Mouse (Mus musculus) testis, adult 2 months (tissue): ENCODE results near the gene Abhd16b.

ENCODE experiments used
- CTCF ChIP-seq: fragments of 200-500 bp; IDR thresholded peaks from 2 replicates; pipeline ENCODE4 v1.5.1; 2012; ENCODE audit warnings: low read depth, mild to moderate bottlenecking, inconsistent platforms, low read length, moderate library complexity; ENCODE audit not compliant: control insufficient read depth, insufficient read depth, insufficient replicate concordance
- POLR2A ChIP-seq: fragments of 200-500 bp; IDR thresholded peaks from 2 replicates; pipeline ENCODE4 v1.6.1; 2012; ENCODE audit warnings: low read depth, mild to moderate bottlenecking, inconsistent platforms, low read length, moderate library complexity; ENCODE audit not compliant: control insufficient read depth

GRCm38 (mm10) chr2:181459153-181459672 is 33.8 kb upstream of the Abhd16b start, which contains the start of gene Zbtb46:
- TF ChIP-seq POLR2A, result peak; percentile 8; the same call in 1 of the 2 replicates
- TF ChIP-seq CTCF, result no peak
